Mouse (Mus musculus): ENCODE data around the gene Gpr155.

GRCm38 (mm10) chr2:73306006-73306405, 80.4 kb downstream of the Gpr155 start:
- no peak for TF ChIP-seq POLR2A (IDR thresholded peaks at IDR 0.05; ENCODE audit: borderline replicate concordance, low read depth, low read length)
- no peak for TF ChIP-seq CTCF (IDR thresholded peaks at IDR 0.05; ENCODE audit: low read depth, low read length)

All from bone marrow macrophage, adult 2 months (primary cell).